Mouse (Mus musculus): ENCODE measurements at regions not wholly inside any gene's neighbourhood (a gene's known extent, or its start where the extent isn't known, plus 50 kb on each side); places are given as distances from the start of the nearest gene placed in this dataset.
"Not testable (repeated sequence)": the region's sequence is repeated elsewhere in the genome, so short reads cannot be mapped to it uniquely, and the experiment has no call there.

- DNase-seq (ENCODE audit: low read depth): no peak
Observed at GRCm38 (mm10) chrX:115030381-115031136, 123.2 kb downstream of the Ube2dnl2 start.

- DNase-seq (ENCODE audit: low read depth): no peak
Observed at GRCm38 (mm10) chrX:115031506-115031905, 124.1 kb downstream of the Ube2dnl2 start.

- DNase-seq (ENCODE audit: low read depth): no peak
Observed at GRCm38 (mm10) chrX:115038997-115039396, 131.6 kb downstream of the Ube2dnl2 start.

DNA sequence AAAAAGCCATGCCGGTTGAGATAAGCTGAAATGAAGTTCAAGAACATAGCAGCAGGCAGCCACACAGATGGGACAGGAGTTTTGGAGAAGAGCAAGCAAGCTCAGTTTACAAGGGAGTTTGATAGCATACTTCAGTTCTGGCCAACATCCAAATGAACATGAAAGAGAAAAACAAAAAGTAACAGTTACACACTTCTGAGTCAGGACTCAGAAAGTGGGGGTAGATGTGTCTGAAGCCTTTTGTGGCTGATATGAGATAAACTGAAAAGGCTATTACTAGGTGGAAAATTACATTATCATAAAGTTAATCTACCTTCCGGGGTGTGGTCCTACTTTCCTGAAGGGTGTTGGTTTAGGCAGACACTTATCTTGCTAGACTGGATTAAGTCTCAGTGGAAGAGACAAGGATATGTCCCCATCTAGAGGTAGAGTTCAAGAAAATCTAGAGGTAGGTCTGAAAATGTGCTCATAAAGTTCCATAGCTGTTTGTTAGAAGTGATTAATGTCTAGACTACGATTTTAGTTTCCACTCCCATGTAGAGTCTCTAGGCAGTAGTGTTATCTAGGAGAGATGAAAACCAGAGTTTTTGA, 155.3 kb downstream of the Ube2dnl2 start:
- DNase-seq (ENCODE audit: low read depth): peak; percentile 90

DNA sequence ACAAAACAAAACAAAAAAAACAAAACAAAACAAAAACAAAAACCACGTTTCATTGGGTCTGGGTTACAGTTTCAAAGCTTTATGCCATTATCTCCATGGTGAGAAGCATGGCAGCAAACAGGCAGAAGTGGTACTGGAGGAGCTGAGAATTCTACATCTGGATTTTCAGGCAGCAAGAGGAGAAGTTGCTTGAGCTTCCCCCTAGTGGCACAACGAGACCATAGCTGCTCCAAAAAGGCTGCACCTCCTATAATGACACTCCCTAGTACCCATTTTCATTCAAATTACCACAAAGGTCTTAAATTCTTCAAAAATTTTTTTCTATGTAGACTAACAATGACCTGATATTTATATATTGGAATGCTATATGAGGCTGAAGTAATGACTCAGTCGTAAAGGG, 162.0 kb downstream of the Ube2dnl2 start:
- peak; percentile 12 for DNase-seq (ENCODE audit: low read depth)

- not testable (repeated sequence) for DNase-seq (ENCODE audit: low read depth)
Observed at GRCm38 (mm10) chrX:115092021-115092420, 184.6 kb downstream of the Ube2dnl2 start.

GRCm38 (mm10) chrX:115093063-115093579, 185.7 kb downstream of the Ube2dnl2 start:
- no peak for DNase-seq (ENCODE audit: low read depth)

Data from 416B (cell line).